Mouse (Mus musculus) testis, postnatal 14 days (tissue): ENCODE measurements around the gene Epha4.

ENCODE experiments used
- DNase-seq: peaks from one replicate; pipeline ENCODE4 v3.0.0; 2021; ENCODE audit warnings: low spot score

The Epha4 gene

GRCm38 (mm10) chr1:77484766-77485596 is 29.9 kb downstream of the Epha4 start:
- DNase-seq = no peak

DNA sequence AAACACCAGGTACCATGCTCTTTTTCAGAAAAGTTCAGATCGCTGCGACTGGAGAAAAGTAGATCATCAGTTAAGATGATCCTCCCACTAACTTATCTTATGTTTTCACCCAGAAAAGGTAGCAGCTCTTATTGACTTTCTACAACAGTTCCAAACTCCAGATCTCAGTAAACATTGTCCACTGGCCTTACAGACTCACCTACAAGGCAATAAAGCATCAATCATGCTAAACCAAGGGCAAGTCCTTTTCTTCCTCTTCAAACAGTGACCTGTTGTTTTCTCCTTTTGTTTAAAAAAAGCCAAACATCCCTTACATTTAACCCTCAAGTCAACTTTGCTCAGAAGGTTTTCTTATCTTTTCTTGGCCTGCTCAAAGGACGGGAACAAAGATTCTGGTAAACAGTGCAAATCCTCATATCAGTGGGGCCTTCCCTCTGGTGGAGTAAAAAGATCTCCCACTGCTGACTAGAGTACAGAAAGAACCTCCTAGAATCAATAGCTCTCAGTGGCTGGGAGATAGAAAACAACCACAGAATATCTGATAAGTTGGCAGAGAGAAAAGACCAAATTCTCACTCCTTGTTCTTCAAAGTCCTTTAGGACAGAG is 39.0 kb downstream of the Epha4 start:
- DNase-seq = no peak

GRCm38 (mm10) chr1:77473446-77474376 is 41.2 kb downstream of the Epha4 start:
- DNase-seq = no peak

DNA sequence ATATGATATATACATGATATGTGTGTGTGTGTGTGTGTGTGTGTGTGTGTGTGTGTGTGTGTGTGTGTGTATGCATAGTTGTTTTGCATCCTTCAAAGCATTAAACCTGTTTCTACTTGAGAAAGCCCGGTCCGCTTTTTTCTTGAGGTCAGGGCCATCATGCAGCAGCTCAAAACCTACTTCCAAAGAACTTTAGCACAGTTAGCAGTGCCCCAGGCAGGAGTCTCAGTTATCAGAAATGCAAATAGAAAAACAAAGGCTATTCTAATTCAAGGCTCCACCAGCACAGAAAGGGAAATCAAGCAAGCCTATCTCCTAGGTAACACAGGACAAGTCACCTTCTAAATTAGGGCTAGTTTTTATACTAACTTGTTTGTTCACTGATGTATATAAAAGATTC is 42.3 kb downstream of the Epha4 start:
- no peak for DNase-seq

- no peak for DNase-seq
These were observed 43.4 kb downstream of the Epha4 start for GRCm38 (mm10) chr1:77471447-77471846.

DNA sequence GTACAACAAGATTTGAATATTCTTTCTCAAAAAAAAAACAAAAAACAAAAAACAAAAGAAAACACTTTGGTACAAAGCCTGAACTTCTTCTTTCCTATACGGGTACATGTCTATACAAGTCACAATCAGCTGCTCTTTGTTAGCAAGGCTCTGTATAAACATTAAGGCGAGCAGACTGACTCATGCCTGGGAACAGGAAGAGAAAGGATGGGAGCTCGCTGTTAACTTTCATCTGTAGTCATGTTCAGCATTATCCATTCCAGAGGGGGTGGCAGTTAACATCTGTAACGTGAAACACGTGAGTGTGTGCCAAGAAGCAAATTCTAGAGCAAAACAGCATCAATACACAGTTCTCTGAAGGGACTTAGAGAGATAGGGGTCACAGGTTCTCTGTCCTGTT is 43.9 kb downstream of the Epha4 start:
- DNase-seq = no peak

DNA sequence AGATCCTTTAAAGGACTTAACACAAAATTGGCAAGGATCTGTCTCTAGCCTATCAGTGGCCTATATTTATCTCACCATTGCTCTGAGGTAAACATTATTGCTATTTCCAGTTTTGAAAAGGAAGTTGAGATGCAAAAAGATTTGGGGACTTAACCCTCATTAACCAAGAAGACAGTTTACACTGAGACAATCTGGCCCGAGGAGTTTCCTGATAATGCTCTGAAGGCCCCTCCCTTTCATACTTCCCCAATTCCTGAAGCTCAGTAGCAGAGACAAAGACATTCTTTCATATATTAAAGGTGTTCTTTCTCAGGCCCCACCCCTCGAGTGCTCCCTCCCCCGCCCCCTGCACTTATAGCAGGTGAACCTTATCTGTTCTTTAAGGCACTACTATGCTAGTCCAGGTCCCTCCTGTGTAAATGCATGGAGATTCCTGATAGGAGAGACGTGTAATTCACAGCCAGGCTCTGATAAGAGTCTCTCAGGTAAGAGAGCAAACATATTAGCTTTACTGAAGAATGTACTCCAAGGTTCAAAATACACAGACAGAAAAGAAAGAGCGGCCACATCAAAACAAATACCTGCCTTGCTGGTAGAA is 46.1 kb downstream of the Epha4 start:
- no peak for DNase-seq

DNA sequence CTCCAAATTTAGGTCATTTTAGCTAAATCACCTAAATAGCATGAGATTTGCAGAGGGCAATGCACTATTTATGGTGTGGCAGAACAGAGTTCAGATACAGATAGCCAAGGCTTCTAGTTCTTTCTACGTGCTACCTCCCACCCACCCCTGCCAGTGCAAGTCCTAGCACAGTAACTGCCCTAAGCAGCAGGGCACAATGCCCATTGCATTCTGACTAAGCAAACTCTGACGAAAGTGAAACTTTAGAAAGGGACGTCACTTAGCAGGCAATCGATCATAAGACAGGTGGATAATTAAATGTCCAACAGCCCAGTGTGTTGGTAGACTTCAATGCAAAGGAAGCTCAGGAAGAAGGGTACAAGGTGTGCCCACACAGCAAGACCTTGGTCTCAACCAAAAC is 49.4 kb downstream of the Epha4 start:
- DNase-seq = no peak

GRCm38 (mm10) chr1:77464108-77464507 is 50.8 kb downstream of the Epha4 start:
- DNase-seq = no peak

GRCm38 (mm10) chr1:77461877-77462615 is 52.8 kb downstream of the Epha4 start:
- DNase-seq = no peak

GRCm38 (mm10) chr1:77460831-77461629 is 53.9 kb downstream of the Epha4 start:
- DNase-seq = no peak

- DNase-seq = no peak
These were observed 56.0 kb downstream of the Epha4 start for GRCm38 (mm10) chr1:77458751-77459385.

- no peak for DNase-seq
These were observed 57.5 kb downstream of the Epha4 start for GRCm38 (mm10) chr1:77457446-77457800.

GRCm38 (mm10) chr1:77456695-77457445 is 58.0 kb downstream of the Epha4 start:
- DNase-seq = no peak

GRCm38 (mm10) chr1:77453811-77454210 is 61.1 kb downstream of the Epha4 start:
- no peak for DNase-seq

GRCm38 (mm10) chr1:77452721-77453120 is 62.2 kb downstream of the Epha4 start:
- no peak for DNase-seq

- DNase-seq = no peak
These were observed 63.3 kb downstream of the Epha4 start for GRCm38 (mm10) chr1:77451541-77451940.

DNA sequence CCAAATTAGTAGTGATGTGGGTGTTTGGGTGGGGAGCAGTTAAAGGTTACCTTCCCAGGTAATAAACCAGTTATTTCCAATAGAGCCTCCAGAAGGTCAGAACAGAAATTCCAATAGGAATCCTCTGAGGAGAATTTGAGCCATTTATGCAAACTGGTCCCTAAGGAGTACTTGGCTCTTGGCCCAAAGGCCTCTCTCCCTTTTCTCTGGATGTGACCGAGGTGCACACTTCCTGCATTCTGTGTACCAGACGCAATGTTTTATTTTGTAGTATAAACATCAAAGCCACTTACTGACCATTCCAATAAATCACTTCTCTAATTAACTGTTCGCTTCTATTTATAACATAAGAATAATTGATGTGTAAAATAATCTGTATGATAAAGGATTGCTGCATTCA is 64.7 kb downstream of the Epha4 start:
- no peak for DNase-seq

DNA sequence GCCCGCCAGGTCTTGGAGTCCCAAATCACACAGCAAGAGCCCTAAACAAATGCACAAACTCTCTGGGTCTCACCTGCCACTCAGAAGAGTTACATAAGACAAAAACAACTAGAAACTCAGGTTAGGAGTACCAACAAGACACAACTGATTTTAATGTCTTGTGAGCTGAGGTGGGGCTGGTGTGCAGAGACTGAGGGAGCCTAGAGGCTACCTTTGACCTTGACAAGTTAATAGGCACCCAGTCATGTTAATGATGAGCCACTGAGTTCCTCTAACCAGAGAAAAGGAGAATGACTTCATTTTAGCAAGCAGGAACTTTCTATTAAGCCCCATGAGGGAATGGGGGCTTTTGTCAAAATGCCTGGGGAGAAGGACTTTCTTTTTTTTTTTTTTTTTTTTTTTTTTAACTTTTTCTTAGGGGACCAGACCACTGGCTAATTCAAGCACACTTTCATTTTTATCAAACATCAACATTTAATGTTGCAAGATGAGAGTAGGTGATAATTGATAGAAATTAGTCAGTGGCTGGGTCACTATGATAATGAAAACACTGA is 67.8 kb downstream of the Epha4 start:
- DNase-seq = no peak
